Mouse (Mus musculus) E14TG2a.4 (cell line): Measurements from ENCODE around the gene Adcy5.

ENCODE experiments used
- CTCF ChIP-seq: conservative IDR thresholded peaks from 2 replicates; pipeline ENCODE4 v1.5.1; 2014; ENCODE audit warnings: low read length
- NANOG ChIP-seq: IDR thresholded peaks from 2 replicates; pipeline ENCODE4 v1.6.1; 2014; ENCODE audit warnings: borderline replicate concordance, low read length, mixed read lengths

DNA sequence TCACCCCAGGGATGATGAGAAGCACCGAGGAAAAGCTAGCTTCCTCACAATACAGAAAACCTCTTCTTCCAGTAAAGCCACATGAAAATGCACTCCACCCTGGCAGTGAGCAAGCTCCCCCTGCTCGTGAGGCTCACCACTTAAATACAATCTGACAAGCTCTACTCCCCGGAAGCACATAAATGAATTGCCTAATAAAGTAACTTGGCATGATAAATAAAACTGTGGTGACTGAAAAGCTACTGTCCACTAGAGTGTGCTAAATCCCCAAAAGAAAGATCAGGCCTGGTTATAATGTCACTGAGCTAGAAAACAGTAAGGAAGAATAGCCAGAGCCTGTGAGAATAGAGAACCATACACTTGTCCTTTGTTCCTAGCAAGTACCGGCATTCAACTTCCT, 164.7 kb downstream of the Adcy5 start:
- TF ChIP-seq CTCF, result peak; percentile 32
- TF ChIP-seq NANOG, result no peak
